Mouse (Mus musculus) lung, postnatal 14 days (tissue): ENCODE measurements at regions not wholly inside any gene's neighbourhood (a gene's known extent, or its start where the extent isn't known, plus 50 kb on each side); places are given as distances from the start of the nearest gene placed in this dataset.

Experiments
- DNase-seq: peaks from one replicate; pipeline ENCODE4 v3.0.0; 2021

DNA sequence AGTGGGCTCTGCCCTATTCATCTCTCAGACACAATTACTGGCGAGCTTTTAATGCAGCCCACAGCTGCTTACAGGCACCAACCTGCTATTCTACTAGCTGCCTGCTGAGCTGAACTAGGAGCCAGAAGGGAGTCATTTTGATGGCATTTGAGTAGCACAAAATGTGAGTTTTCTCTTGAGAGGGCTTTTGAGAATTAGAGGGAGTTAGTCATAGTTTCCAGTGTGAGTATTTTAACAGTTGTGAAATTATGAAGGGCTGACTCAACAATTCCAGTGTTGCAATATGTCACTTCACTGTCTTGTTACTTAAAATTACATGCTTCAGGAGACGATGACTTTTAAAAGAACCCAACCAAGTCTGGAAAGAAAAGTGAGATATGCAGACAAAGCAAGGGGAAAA, 54.4 kb upstream of the Ly86 start:
- DNase-seq: peak; percentile 15

DNA sequence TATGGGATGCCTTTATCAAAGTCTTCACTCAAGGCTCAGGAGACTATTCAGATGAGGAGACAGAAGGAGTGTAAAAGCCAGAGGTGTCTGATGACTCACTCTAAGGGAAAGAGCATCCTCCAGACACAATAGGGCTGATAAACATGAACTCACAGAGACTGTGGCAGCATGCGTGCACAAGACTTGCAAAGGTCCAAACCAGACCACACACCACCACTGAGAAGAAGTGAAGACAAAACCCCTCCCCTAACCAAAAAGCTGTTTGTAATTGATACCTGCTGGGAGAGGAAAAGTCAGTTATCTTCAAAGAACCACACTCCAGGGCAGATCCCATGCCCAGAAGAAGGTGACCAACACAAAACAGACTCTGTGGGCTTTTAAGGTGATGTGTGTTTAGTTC, 56.0 kb upstream of the Ly86 start:
- no peak for DNase-seq

DNA sequence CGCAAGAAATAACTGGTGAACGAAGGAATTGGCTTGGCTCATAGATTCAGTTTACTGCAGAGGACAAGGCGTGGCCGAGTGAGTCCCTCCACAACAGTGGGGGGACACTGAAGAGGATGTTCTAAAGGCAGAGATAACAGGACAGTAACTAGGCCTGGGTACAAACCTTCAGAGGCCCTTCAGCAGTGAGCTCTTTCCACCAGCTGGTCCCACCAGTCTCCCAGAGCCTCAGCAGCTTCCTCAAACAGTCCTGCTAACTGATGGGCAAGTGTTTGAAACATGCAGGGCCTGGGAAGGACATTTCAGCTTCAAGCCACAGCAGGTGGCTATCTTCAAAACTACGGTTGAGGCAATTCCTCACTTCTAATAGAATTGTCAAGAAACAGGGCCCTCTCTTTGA, 62.5 kb upstream of the Ly86 start:
- peak; percentile 13 for DNase-seq

DNA sequence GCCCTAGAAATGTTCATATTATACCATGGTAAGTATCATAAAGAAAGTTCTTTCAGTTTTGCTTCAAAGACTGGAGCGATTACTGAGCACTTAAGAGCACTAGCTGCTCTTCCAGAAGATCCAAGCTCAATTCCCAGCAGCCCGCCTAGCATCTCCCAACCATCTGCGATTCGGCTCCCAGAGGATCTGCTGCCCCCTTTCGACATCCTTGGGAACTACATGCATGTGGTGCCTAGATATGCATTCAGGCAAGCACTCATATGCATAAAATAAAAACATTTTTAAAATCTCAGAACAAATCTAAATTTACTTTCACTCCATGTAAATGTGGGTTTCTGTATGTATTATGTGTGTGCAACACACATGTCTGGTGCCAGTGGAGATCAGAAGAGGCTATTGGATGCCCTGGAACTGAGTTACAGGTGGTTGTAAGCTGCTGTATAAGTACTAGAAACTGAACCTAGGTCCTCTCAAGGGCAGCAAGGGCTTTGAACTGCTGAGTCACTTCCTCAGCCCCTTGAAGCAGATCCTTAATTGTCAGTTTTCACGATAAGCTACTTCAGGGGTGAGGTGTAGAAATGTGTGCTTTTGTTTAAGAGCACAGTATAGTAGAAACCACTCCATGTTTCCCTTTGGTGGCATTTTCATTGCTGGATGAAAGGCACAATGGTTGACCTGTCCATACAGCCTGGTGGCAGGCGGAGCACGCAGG, 65.8 kb upstream of the Ly86 start:
- DNase-seq: no peak

DNA sequence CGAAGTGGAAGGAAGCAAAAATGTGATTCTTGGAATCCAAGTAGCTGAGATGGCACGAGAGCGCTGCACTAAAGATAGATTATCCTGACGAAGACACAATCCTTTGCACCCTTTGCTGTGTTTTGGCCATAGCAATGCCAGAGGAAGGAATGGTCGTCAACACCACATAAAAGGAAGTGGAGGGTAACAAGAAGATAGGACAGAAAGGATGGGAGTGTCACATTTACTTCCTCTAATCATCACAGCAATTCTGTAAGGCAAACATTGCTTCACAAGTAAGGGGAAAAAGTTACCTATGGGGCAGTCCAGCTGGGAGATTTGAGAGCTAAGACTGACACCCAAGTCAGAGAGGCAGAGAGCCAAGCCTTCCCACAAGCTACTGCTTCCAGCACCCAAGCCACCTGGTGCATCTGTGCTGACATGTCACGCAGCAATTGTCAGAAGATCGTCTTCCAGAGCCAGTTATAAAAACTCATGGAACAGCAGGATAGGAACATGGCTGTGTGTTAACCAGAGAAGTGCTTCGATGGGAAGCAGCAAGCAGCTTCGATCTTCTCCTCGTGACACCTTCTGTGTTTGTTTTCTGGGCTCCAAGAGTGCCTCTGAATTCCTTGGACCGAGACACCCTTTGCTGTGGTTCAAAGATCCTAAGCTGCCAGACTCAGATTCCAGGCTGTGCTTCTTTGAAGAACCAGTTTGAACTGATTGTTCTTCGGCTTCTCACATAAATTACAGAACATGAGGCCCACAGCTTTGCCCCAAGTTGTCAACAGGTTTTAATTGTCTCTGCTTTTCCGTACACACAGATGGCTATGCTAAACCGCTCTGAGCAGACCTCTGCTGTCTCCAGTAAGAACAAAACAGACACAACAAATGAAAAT, 95.2 kb upstream of the Ly86 start:
- no peak for DNase-seq

DNA sequence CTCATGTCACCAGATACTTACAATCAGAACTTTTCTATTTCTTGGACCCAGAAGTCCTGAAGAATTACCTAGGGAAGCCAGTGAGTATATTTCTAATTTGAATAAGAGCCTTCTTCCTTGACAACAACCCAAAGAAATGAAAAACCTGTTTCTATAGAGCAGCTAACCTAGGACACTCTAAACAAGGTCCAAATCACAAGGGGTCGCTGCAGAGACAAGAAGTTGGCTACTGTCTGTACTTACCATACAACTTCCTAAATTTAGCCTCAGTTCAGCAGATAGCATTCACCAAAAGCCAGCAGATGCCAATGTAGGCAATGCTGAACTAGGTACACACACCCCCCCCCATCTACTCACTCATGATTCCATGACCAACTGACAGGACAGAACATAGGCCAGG, 96.3 kb upstream of the Ly86 start:
- DNase-seq: no peak

DNA sequence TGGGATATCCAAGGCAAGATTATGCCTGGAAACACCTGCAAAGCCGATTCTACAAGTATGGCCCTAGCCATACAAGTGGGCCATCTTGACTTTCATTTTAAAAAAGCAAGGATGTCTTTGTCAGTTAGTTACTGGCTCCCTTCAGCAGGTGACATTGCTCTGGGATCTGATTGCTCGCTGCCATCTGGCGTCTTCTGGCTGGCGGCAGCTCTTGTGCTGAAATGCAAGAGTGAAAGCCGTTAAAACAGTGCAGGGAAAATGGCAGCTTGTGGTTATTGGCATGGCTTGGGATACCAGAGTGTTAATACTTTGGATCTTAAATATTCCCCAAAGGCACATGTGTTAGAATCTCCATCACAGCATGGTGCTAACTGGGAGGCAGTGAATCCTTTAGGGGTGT, 105.0 kb upstream of the Ly86 start:
- no peak for DNase-seq

DNA sequence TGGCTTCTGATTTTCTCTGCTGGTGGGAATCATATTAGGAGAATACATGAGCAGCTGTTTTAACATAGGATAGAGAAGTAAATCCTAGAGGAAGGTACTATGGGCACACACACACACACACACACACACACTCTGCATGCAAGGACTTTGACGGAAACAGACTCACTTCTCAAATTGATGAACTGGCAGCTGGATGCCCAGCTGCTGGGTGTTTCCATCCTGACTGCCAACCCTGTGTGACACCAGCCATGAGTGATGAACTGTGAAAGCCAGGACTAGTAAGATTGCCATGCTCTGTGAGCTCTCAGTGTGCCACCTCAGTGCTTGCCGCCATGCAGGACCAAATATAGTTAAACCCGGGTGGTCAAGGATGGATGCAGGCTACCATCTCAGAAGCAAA, 107.7 kb upstream of the Ly86 start:
- no peak for DNase-seq

DNA sequence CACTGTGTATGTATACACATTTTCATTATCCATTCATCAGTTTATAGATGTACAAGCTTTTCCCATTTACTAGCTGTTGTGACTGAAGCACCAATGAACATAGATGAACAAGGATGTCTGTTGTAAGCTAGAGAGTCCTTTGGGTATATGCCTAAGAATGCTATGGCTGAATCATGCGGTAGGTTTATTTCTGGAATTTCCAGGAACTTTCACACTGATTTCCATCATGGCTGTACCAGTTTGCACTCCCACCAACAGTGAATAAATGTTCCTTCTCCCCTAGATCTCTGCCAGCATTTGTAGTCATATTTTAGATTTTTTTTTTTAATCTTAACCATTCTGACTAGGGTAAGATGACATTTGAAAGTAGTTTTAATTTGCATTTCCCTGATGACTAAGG, 119.2 kb upstream of the Ly86 start:
- no peak for DNase-seq

DNA sequence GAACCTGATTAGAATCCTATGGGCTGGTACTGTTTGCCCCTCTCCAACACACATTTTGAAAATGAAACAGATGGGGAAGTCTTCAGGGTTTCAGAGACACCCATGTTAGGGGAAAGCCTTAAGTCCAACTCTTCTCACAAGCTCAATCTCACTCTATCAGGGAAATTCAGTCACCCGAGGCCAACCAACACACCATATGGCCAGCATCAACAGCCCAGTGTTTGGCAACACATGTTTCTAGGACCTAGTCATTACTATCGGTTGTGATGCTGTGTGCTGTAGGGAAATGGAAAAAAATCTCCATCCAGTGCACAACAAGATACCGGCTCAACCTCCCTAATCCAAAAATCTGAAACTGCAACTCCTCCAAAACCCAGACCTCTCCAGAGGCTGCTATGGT, 124.6 kb upstream of the Ly86 start:
- DNase-seq: no peak

DNA sequence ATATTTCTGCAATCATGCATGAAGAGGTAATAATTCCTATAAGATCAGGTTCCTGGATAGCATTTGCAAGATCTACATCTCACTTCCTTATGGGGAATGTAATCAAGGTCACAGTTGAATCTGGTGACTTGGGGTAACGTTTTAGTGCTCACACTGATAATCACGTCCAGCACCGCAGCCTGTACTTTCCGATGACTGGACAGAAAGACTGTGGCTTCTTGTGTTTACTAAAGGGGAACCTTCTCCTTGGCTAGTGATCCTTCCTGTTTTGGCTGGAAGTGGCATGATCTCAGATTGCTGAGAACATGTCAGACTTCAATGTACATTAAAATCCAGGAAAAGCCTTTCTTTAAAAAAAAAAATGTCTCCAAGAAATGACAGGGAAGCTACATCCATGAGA, 126.4 kb upstream of the Ly86 start:
- no peak for DNase-seq

DNA sequence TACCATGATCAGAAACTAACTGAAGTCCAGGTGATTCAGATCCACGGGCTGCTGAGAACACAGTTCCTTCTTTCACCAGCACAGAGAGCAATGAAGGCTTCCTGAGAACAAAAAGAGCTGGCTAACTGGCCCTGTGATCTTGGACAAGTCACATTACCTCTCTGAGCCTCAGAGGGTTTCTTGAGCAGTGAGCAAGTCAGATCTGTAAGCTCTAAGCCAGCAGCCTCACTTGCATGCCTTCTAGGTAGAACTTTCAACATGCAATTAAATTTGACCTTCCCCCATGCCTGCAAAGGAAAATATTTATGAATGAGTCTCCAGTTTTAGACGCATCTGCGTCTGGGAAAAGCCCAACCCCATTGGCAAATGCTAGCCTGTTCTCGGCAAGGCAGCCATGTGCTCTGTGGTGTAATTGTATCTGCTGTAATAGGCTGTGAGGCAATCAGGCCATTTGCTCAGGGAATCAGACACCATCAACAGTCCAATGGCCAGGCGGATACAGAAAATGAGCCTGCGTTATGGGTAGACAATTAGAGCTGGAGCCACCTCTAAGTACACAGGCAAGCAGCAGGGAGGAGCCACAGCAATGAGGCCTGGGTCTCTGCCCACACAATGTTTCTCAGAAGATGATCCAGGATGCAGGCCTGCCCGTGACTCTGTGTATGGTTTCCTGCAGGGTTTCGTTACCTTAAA, 130.3 kb upstream of the Ly86 start:
- DNase-seq: no peak

DNA sequence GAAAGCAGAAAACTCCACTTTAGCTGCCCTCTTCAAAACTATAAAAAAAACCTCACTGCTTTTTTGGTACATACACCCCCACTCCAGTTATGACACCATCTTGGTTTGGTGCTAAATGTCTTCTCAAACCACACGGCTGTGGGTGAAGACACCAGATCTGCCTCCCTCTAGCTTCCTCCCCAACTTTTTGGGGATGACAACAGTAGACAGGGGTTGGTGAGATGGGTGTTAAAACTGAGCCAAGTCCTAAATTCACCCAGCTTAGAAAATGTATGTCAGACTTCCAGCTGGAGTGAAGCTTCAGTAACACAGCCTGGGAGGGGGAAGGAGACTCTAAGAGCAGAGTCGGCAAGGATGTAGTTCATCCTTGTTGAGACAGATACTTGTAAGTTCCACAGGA, 147.1 kb upstream of the F13a1 start:
- DNase-seq: no peak

DNA sequence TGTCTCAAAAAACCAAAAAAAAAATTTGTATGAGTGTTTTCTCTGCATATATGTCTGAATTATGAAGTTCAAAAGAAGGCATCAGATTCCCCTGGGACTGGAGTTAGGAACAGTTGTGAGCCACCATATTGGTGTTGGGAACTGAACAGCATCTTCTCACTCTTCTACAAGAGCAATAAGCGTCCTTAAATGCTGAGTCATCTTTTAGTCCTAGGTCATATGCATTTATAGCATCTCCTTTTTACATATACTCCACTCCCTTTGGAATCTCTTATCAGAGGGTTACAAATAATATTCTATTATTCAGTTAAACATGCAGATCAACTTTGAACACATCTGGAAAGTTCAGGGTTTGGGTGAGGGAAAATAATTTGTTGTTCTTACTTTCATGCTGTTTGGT, 145.8 kb upstream of the F13a1 start:
- no peak for DNase-seq

DNA sequence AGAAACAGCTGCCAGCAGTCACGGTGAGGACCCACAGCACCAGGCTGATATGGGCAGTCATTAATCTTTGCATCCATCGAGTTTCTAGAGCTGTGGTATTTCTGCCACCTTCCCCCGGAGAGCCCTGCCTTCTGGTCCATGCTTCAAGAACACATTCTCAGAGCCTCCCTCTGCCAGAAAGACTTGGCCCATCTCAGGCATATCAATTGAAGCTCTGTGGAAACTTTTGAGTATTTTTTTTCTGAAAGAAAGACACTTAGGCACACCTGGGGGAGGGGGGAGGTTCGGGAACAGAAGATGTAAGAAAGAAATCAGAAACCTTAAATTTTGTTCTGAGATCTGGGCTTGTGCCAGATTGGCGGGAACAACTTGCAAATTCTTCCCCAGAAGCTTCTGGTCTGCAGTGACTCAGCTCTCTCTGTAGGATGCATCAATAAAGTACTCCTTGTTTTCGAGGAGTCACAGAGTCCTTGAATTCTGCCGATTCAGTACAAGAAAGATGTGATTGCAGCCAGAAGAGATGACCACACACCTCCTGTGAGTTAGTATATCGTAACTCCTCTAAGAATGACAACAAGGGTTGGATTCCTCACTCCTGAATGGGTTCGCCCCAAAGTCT, 131.2 kb upstream of the F13a1 start:
- DNase-seq: no peak

DNA sequence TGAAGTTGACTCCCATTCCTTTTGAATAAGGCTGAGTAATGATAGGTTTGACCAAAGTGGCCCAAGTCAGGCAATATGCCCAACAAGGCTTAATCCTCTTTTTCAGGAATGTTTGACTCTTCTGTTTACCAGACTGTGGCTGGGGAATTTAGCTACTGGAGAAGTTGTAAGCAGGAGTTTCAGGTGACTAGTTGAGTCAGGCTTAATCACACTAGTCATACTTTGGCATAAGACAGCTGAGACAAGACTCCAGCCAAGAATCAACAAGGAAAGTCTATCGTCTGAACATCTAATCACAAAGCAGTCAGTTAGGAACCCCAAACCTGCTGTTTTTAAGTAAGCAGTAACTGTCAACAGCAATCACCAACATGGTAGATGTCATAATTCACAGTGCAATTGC, 126.5 kb upstream of the F13a1 start:
- DNase-seq: no peak

DNA sequence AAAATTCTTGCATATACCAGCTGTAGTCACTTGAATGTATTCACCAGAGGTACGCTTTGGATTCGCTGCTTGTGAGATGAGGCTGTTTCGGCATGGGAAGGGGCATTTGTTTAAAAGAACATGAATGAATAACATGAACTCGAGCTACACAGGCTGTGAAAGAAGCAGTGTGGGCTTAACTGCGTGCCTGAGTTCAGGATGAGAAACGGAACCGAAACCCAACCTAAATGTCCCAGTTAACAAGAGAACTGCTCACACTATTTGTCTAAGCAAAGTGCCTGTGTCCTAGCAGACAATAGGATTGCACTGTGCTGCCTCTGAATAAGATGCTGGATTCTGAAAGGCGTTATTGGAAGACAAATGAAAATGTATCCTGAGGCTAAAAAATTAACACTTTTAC, 126.0 kb upstream of the F13a1 start:
- no peak for DNase-seq

DNA sequence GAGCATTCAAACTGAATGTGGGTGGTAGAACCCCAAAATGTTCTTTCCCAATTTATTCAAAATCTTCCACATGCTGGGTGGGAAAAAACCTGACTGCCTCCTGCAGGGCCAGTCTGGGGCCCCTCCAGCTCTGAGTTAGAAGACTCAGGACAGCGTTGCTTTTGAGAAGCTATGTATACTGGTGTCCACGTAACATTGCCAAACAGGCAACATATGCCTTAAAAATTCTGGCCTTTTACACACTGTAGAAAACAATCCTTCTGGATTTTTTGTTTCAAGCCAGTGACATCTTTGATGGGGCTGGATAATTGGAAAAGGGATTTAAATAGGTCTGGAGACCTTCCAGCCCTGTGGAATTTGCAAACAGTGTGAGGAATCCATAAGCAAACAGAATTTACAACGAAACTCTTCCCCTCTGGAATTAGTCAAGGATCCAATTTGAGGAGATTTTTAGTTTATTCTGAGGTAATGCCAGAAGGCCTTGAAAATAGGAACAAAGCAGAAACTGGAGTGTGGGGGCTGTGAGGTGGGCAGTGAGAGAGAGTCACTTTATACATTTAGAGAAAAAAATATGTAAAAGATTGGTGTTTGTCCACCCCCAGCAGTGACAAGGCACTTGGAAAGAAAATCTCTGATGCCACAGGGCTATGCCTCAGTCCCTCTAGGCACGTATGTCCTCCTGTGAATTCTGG, 108.9 kb upstream of the F13a1 start:
- DNase-seq: no peak

DNA sequence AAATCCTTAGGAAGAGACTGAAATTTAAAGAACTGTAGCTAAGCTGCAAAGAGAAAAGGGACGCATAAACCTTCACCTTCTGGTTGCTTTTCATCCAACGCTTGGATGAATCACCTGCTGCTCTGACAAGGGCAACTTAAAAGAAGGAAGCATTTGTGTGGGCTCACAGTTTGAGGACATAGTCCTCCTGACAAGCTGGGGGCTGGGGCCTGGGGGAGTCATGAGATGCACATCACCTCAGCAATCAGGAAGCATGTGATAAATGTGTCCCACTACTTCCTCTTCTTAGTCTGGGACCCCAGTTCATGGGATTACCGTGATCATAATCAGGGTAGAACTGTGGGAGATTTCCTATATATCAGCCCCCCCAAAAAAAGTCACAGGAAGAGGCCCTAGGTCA, 107.8 kb upstream of the F13a1 start:
- no peak for DNase-seq

DNA sequence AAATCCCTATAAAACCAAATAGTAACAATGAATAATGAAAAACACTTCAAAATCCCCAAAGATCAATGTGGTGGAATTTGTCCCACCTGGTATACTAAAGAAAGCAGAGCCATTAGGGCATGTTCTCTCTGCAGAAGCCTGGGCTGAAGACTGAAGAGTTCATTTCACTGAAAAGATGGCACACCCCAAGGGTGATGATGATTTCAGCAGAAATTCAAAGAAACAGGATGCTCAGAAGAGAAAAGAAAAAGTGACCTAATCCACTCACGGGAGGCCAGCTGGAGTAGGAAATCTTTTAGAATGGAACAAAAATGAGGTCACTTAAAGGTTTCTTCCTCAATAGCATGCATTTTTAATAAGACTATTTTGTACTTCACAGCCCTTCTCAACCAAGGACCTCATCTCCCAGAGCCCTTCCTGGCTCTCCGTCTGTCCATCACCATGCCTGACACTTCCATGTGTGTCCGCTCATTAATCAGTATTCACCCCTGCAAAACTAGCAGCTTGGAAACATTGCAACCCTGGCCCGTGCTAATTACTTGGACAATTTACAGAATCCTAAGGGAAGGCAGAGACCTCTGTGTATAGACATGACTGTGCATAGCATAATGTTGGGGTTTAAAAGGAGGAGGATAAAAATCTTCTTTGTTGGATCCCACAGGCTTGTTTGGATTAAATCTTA, 101.9 kb upstream of the F13a1 start:
- no peak for DNase-seq

DNA sequence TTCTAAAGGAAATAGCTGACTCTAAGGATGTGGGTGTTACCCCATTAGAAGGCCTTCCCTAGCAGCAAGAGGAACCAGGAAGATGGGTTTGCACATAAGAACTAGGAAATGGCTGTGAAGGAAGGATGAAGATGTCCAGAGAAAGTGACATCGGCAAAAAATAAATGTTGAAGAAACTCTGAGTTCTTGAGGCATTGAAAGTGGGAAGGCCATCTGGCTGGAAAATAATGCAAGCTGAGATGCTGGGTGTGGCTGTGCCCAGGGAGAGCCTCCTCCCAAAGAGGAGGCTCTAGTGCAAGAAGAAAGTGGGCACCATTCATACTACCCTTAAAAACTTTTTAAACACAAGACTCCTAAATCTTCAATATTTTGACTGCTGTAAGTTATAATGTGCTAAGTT, 99.9 kb upstream of the F13a1 start:
- no peak for DNase-seq

DNA sequence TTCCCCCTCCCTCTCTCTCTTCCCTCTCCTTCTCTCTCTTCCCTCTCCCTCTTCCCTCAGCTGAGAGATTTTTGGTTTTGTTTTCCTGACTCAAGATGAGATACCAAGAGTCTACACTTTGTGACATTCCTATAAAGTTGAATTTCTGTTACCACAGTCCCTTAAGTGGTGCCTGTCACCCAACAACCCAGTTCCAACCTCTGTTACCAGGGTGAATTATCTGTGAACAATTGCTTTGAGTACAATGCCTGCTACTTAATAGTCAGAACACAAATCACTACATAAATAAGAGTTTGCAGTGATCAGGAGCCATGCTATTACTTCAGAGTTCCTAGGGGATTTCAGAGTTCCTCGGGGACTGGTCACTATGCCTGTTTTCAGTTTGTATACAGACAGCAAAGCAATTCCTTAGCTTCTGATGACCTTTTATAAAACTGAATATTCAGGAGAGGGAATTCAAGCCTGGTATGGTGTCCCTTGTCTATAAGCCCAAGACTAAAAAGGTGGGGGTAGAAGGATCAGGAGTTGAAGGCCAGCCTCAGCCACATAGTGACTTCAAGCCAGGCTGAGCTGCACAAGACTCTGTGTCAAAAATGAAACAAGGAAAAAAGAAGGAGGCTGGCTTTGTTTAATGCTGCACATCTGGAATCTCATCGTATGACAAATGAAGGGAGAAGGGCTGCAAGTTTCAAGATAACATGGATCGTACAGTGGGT, 99.2 kb upstream of the F13a1 start:
- no peak for DNase-seq
